Mouse (Mus musculus) liver, postnatal 0 days (tissue): ENCODE data around the gene Paqr3.

Experiments
- CTCF ChIP-seq: sonication (generic); IDR thresholded peaks from 2 replicates; pipeline ENCODE4 v1.5.1; 2016; ENCODE audit warnings: antibody characterized with exemption, low read depth
- EP300 ChIP-seq: IDR thresholded peaks from 2 replicates; pipeline ENCODE4 v1.6.1; 2016; ENCODE audit warnings: antibody characterized with exemption, low read depth, mild to moderate bottlenecking

DNA sequence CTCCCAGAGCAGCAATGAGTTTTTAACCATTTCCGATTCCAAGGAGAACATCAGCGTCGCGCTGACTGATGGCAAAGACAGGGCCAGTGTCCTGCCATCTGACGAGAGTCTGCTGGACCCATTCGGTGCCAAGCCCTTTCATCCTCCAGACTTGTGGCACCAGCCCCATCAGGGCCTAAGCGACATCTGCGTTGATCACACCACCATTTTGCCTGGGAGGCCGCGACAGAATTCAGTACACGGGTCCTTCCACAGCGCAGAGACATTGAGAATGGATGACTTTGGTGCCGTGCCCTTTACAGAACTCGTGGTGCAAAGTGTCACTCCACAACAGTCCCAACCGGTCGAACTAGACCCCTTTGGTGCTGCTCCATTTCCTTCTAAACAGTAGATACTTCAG, 23.6 kb downstream of the Paqr3 start:
- TF ChIP-seq EP300, result no peak
- TF ChIP-seq CTCF, result no peak
